Mouse (Mus musculus): ENCODE data around the gene Enpep.

Gene Enpep

GRCm38 (mm10) chr3:129312511-129312910 is 20.0 kb downstream of the Enpep start:
- CTCF ChIA-PET: no interaction called here

GRCm38 (mm10) chr3:129311951-129312350 is 20.6 kb downstream of the Enpep start:
- CTCF ChIA-PET: no interaction called here

GRCm38 (mm10) chr3:129309926-129310325 is 22.6 kb downstream of the Enpep start:
- CTCF ChIA-PET: no interaction called here

- CTCF ChIA-PET: interaction anchor here (0.6 kb wide), 1 partner anchor 117 kb away, joined by 4 read pairs; no protein-coding TSS in a partner anchor
These were observed 23.6 kb downstream of the Enpep start for GRCm38 (mm10) chr3:129308876-129309275.

- CTCF ChIA-PET: interaction anchor here (0.6 to 0.7 kb wide), 2 partner anchors 81 to 117 kb away, joined by 3 to 4 read pairs; no protein-coding TSS in a partner anchor
These were observed 24.3 kb downstream of the Enpep start for GRCm38 (mm10) chr3:129308102-129308752.

GRCm38 (mm10) chr3:129303941-129304340 is 28.6 kb downstream of the Enpep start:
- CTCF ChIA-PET: interaction anchor here (0.7 kb wide), 2 partner anchors 353 to 388 kb away, joined by 3 to 8 read pairs; no protein-coding TSS in a partner anchor

GRCm38 (mm10) chr3:129299874-129300273 is 32.6 kb downstream of the Enpep start:
- CTCF ChIA-PET: interaction anchor here (0.6 to 1.2 kb wide), 3 partner anchors 32 to 424 kb away, joined by 3 read pairs; no protein-coding TSS in a partner anchor

GRCm38 (mm10) chr3:129298606-129299005 is 33.9 kb downstream of the Enpep start:
- CTCF ChIA-PET: interaction anchor here (0.7 kb wide), 1 partner anchor 665 kb away, joined by 3 read pairs; no protein-coding TSS in a partner anchor

GRCm38 (mm10) chr3:129296994-129297393 is 35.5 kb downstream of the Enpep start:
- CTCF ChIA-PET: interaction anchor here (0.6 kb wide), 1 partner anchor 388 kb away, joined by 3 read pairs; no protein-coding TSS in a partner anchor

GRCm38 (mm10) chr3:129295883-129296282 is 36.6 kb downstream of the Enpep start:
- CTCF ChIA-PET: no interaction called here

- CTCF ChIA-PET: no interaction called here
These were observed 43.0 kb downstream of the Enpep start for GRCm38 (mm10) chr3:129289536-129289935.

GRCm38 (mm10) chr3:129287140-129287539 is 45.4 kb downstream of the Enpep start:
- CTCF ChIA-PET: no interaction called here

- CTCF ChIA-PET: no interaction called here
These were observed 46.1 kb downstream of the Enpep start for GRCm38 (mm10) chr3:129286426-129286825.

- CTCF ChIA-PET: no interaction called here
These were observed 48.2 kb downstream of the Enpep start for GRCm38 (mm10) chr3:129284326-129284725.

GRCm38 (mm10) chr3:129279441-129279840 is 53.1 kb downstream of the Enpep start:
- CTCF ChIA-PET: no interaction called here

GRCm38 (mm10) chr3:129273156-129273831 is 59.2 kb downstream of the Enpep start:
- CTCF ChIA-PET: no interaction called here

GRCm38 (mm10) chr3:129270044-129270443 is 62.5 kb downstream of the Enpep start:
- CTCF ChIA-PET: no interaction called here

GRCm38 (mm10) chr3:129268886-129269683 is 63.4 kb downstream of the Enpep start:
- CTCF ChIA-PET: no interaction called here

GRCm38 (mm10) chr3:129258497-129258896 is 74.0 kb downstream of the Enpep start:
- CTCF ChIA-PET: no interaction called here

GRCm38 (mm10) chr3:129256766-129257165 is 75.8 kb downstream of the Enpep start:
- CTCF ChIA-PET: no interaction called here

- CTCF ChIA-PET: no interaction called here
These were observed 76.2 kb downstream of the Enpep start for GRCm38 (mm10) chr3:129256283-129256682.

GRCm38 (mm10) chr3:129254246-129254645 is 78.3 kb downstream of the Enpep start:
- CTCF ChIA-PET: no interaction called here
